Mouse (Mus musculus): ENCODE results near the gene Gm4567.
"Not testable (repeated sequence)": the region's sequence is repeated elsewhere in the genome, so short reads cannot be mapped to it uniquely, and the experiment has no call there.

DNA sequence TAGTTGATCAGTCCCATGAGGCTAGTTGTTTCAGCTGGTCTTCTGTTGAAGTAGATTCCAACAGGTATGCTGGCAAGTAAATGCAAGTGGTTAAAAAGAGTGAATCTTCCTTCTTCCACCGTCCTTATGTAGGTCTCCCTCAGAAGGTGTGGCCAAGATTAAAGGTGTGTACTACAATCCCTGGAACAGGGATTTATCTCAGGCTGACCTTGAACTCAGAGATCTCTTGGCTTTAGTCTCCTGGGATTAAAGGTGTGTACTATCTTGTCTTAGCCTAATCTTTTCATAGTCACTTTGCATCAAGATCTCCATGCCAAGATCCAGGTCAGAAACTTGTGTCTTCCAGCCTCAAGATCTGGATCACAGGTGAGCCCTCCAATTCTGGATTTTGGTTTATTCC, at the start of gene Gm4567:
- TF ChIP-seq POLR2A, CTCF (IDR thresholded peaks at IDR 0.05; ENCODE audit: insufficient read depth, low read depth, low read length): not testable (repeated sequence)

All from olfactory bulb, adult 2 months (tissue).